Mouse (Mus musculus): ENCODE data around the gene Gm21905. TPM values are rescaled to one million over a fixed set of nuclear protein-coding genes. Genes with fewer than 3 reads are reported as not detected.

Gm21905 gene
- polyA plus RNA-seq (2012; ENCODE audit: low replicate concordance) = not detected in 2 replicates

DNA sequence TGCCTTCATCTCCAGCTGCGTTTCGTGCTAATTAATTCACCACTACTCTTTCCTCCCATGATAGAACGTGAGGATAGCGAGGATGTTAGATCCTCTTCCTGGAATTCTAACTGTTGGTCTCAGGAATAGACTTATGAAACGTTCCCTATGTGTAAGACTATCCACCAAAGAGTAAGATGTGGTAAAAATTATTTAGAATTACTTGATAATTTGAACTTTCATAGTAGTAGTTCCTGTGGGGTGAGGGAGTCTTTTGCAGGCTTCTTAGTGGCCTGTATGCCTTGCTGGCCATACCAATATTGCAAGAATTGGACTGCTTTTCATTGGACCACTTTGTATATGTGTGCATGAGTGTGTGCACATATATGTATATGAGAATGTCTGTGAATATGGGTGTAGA is at the start of gene Gm21905:
Gene Gm21905, minus strand, starts transcription at position 101 of the 400 bp plus-strand sequence.

DNA sequence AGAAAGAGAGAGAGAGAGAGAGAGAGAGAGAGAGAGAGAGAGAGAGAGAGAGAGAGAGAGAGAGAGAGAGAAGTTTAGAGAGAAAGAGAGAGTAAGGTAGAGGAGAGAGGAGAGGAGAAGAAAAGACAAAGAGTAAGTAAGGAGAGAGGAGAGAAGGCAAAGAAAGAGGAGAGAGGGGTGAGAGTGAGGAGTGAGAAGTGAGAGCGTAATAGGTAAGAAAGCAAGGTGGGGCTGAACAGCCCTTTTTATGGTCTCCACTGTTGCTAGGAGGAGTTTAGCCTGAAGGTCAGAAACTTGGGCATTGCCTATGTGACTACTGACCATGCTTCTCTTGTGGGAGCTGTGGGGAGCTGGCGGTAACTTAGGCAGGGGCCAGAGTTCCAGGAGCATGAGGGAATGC is 4.9 kb downstream of the Gm21905 start, which contains the start of gene Gm5108:
Gene Gm5108, plus strand, starts transcription at position 301 of the 400 bp plus-strand sequence.

Other genes with a start within 250 kb of the Gm21905 start
- gene Atp8a1, start 99.0 kb downstream of the Gm21905 start, polyA plus RNA-seq (2012; ENCODE audit: low replicate concordance) = 12.8 and 24.4 TPM in 2 replicates
- not detected in 2 replicates for gene Gm5108, start 4.8 kb downstream of the Gm21905 start, polyA plus RNA-seq (2012; ENCODE audit: low replicate concordance)
- not detected in 2 replicates for gene Grxcr1, start 85.4 kb upstream of the Gm21905 start, polyA plus RNA-seq (2012; ENCODE audit: low replicate concordance)